Mouse (Mus musculus): ENCODE measurements at regions not wholly inside any gene's neighbourhood (a gene's known extent, or its start where the extent isn't known, plus 50 kb on each side); places are given as distances from the start of the nearest gene placed in this dataset.
"Not testable (repeated sequence)": the region's sequence is repeated elsewhere in the genome, so short reads cannot be mapped to it uniquely, and the experiment has no call there.

- ChIA-PET CTCF (no interaction called here), POLR2A (interaction anchor here (1.0 kb wide), 1 partner anchor 62 kb away, joined by 5 read pairs; no protein-coding TSS in a partner anchor)
- in situ Hi-C loops (cut with MboI; ENCODE audit: low pct_unique_long_range_greater_than_20kb), result no loop called here
- no peak for DNase-seq (ENCODE audit: low read depth, low spot score)
- no peak for TF ChIP-seq CTCF (IDR thresholded peaks at IDR 0.05)
- H3K27me3 ChIP-seq, result no peaks in the 10 kb centered on the region
- ATAC-seq, result no peak
Observed at GRCm38 (mm10) chr14:61743855-61744408, 136.7 kb downstream of the Kcnrg start.

DNA sequence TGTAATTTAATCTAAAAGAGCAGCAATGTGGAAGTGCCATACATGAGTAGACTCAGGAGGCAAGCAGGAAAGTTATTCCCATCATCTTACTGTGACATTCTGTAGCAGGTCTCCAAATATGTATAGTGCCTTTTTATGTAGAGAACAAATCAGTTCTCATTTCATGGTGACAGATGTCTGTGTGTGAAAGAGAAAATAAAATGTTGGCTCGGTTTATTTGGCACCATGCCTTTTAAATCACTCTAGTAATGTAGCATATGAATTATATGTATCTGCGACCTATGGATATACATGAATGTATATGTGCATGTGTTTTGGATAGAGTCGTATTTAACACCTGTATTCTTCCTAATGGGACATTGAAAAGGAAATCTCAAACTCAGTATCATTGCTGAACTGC lies 146.2 kb downstream of the Kcnrg start:
- no peak for TF ChIP-seq CTCF (IDR thresholded peaks at IDR 0.05)
- no peak for DNase-seq (ENCODE audit: low read depth, low spot score)
- in situ Hi-C loops (cut with MboI; ENCODE audit: low pct_unique_long_range_greater_than_20kb), result no loop called here
- no peak for ATAC-seq
- CTCF ChIA-PET, result no interaction called here
- H3K27me3 ChIP-seq, result no peaks in the 10 kb centered on the region
- POLR2A ChIA-PET, result no interaction called here

DNA sequence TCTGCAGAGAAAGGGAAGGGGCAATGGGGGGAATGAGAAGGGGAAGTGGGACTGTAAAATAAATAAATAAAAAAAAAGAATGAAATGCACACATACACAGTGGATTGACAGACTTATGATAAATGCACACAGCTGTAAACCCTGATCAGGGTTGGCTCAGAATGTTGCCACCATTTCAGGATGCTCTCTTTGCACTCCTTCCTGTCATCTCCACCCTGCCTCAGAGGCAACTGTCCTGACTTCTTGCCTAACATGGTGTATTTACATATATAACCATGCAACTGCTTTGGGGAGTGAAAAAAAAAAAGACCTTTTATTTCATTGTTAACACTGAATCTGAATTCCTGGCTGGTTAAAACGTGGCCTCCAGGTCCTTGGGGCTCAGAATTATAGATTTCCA lies 149.4 kb downstream of the Kcnrg start:
- no peak for TF ChIP-seq CTCF (IDR thresholded peaks at IDR 0.05)
- DNase-seq (ENCODE audit: low read depth, low spot score) (no peak), ATAC-seq (no peak)
- POLR2A ChIA-PET, result no interaction called here
- H3K27me3 ChIP-seq, result no peaks in the 10 kb centered on the region
- in situ Hi-C loops (cut with MboI; ENCODE audit: low pct_unique_long_range_greater_than_20kb), result no loop called here
- CTCF ChIA-PET, result interaction anchor here (1.9 kb wide), 1 partner anchor 17 kb away, joined by 6 read pairs; no protein-coding TSS in a partner anchor

- ATAC-seq, result no peak
- no peak for DNase-seq (ENCODE audit: low read depth, low spot score)
- H3K27me3 ChIP-seq, result no peaks in the 10 kb centered on the region
- in situ Hi-C loops (cut with MboI; ENCODE audit: low pct_unique_long_range_greater_than_20kb), result no loop called here
- ChIA-PET CTCF (no interaction called here), POLR2A (no interaction called here)
- TF ChIP-seq CTCF (IDR thresholded peaks at IDR 0.05), result no peak
Observed at GRCm38 (mm10) chr14:61757086-61757822, 150.0 kb downstream of the Kcnrg start.

- no peaks in the 10 kb centered on the region for H3K27me3 ChIP-seq
- no peak for ATAC-seq
- POLR2A ChIA-PET, result no interaction called here
- CTCF ChIA-PET, result no interaction called here
- DNase-seq (ENCODE audit: low read depth, low spot score), result no peak
- no peak for TF ChIP-seq CTCF (IDR thresholded peaks at IDR 0.05)
- in situ Hi-C loops (cut with MboI; ENCODE audit: low pct_unique_long_range_greater_than_20kb), result no loop called here
Observed at GRCm38 (mm10) chr14:61757823-61758175, 150.5 kb downstream of the Kcnrg start.

- H3K27me3 ChIP-seq, result no peaks in the 10 kb centered on the region
- ATAC-seq (no peak), DNase-seq (ENCODE audit: low read depth, low spot score) (no peak)
- CTCF ChIA-PET, result interaction anchor here (1.7 kb wide), 1 partner anchor 13 kb away, joined by 5 read pairs; no protein-coding TSS in a partner anchor
- in situ Hi-C loops (cut with MboI; ENCODE audit: low pct_unique_long_range_greater_than_20kb), result no loop called here
- POLR2A ChIA-PET, result no interaction called here
- no peak for TF ChIP-seq CTCF (IDR thresholded peaks at IDR 0.05)
Observed at GRCm38 (mm10) chr14:61758586-61758985, 151.3 kb downstream of the Kcnrg start.

- in situ Hi-C loops (cut with MboI; ENCODE audit: low pct_unique_long_range_greater_than_20kb); ATAC-seq; DNase-seq (ENCODE audit: low read depth, low spot score); H3K27me3 ChIP-seq: not testable (repeated sequence)
- CTCF ChIA-PET, result interaction anchor here (1.2 to 1.7 kb wide), 2 partner anchors 12 to 60 kb away, joined by 3 to 5 read pairs; no protein-coding TSS in a partner anchor
- POLR2A ChIA-PET, result interaction anchor here (0.6 kb wide), 1 partner anchor 79 kb away, joined by 3 read pairs; no protein-coding TSS in a partner anchor
Observed at GRCm38 (mm10) chr14:61760176-61760575, 152.9 kb downstream of the Kcnrg start.

DNA sequence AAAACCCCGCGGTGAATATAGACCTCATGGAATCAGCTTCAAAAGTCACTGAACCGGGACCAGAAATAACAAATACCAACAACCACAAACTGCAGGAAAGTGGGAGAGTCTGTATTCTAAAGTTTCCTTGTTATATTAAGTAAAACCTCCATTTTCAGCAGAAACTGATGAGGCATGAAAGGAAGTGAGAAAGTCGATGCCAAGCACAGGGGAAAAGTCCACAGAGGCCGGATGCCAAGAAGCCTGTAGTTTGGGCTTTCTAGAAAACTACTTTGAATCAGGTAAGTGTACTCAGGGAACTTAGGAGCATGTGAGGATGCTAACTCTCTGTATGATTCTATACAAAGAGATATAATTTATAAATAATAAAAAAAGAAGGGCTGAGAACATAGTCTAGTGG lies 154.8 kb downstream of the Kcnrg start:
- no peak for TF ChIP-seq CTCF (IDR thresholded peaks at IDR 0.05)
- DNase-seq (ENCODE audit: low read depth, low spot score) (peak; percentile 38), ATAC-seq (no peak)
- H3K27me3 ChIP-seq, result no peaks in the 10 kb centered on the region
- in situ Hi-C loops (cut with MboI; ENCODE audit: low pct_unique_long_range_greater_than_20kb), result no loop called here
- ChIA-PET POLR2A (no interaction called here), CTCF (no interaction called here)

GRCm38 (mm10) chr14:61769881-61770280 lies 162.6 kb downstream of the Kcnrg start:
- DNase-seq (ENCODE audit: low read depth, low spot score), result no peak
- in situ Hi-C loops (cut with MboI; ENCODE audit: low pct_unique_long_range_greater_than_20kb), result no loop called here
- H3K27me3 ChIP-seq, result no peaks in the 10 kb centered on the region
- POLR2A ChIA-PET, result no interaction called here
- CTCF ChIA-PET, result interaction anchor here (1.5 kb wide), 1 partner anchor 13 kb away, joined by 3 read pairs; no protein-coding TSS in a partner anchor
- no peak for ATAC-seq
- TF ChIP-seq CTCF (IDR thresholded peaks at IDR 0.05), result no peak

- in situ Hi-C loops (cut with MboI; ENCODE audit: low pct_unique_long_range_greater_than_20kb), result no loop called here
- no peak for TF ChIP-seq CTCF (IDR thresholded peaks at IDR 0.05)
- no peak for DNase-seq (ENCODE audit: low read depth, low spot score)
- ATAC-seq, result no peak
- H3K27me3 ChIP-seq, result no peaks in the 10 kb centered on the region
- POLR2A ChIA-PET, result interaction anchor here (0.6 kb wide), 1 partner anchor 195 kb away, joined by 3 read pairs; no protein-coding TSS in a partner anchor
- CTCF ChIA-PET, result interaction anchor here (1.4 kb wide), 1 partner anchor 11 kb away, joined by 3 read pairs; no protein-coding TSS in a partner anchor
Observed at GRCm38 (mm10) chr14:61774171-61774570, 166.9 kb downstream of the Kcnrg start.

DNA sequence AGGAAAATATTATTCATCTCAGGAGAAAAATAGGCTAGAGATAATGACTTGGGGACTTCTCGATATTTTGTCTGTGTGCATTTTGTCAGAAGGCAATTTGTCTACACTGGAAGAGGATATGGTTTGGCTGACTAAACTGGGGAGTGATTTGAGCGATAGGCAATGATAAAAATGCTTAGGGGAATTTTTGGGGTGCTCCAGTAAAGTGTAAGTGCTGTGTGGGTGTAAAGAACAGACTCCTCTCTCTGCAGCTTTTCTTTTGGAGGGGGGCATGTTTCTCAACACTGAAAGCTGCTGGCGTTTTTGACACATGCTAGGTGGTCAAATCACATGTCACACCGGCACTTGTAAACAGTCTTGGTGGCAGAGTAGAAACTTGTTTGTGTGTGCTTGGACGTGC lies 171.4 kb downstream of the Kcnrg start:
- H3K27me3 ChIP-seq, result no peaks in the 10 kb centered on the region
- in situ Hi-C loops (cut with MboI; ENCODE audit: low pct_unique_long_range_greater_than_20kb), result no loop called here
- CTCF ChIA-PET, result no interaction called here
- POLR2A ChIA-PET, result no interaction called here
- DNase-seq (ENCODE audit: low read depth, low spot score) (no peak), ATAC-seq (no peak)
- TF ChIP-seq CTCF (IDR thresholded peaks at IDR 0.05), result no peak

Measured in Patski (cell line).